ENCODE assay signal across 23 mouse cellular contexts in the genomic region with DNA sequence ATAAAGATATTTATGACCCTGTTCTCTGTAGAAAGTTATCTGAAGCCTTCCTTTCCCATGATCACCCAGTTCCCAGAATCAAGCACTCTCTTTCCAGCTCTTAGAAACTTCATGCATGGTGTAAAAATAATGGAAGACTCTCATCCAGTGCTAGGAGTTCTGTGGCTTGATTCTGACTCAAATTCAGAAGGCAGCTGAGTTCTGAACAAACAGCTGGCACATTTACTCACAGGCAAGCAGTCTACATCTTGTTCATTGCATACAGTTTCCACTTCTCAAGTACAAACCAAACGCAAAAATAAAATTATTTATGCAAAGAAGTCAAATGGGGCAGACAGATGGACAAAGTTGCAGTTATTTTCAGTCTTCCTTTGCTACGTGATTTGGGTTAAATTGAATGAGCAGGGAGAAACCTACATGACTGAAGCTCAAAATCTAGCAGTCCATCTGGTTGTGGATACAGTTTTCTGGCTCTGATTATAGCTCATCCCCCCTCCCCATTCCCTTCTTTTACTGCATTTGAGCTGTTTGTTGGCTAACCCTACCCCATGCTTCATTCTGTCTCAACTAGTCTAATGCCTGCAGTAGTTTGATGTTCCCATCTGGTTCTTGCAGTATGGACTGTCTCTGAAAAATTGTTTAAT.
DNase-seq lines count a peak whose midpoint lies in the region; ATAC-seq and TF ChIP-seq lines count a peak whose summit lies in the region.
"Had no signal": no experiment of that assay in that cellular context is flagged by ENCODE, and none has a peak within 500 bp of the region (broad histone marks: within the 10 kb centered on the region; RNA-seq: fewer than 3 reads in every experiment).

No protein-coding gene starts in this region.

- TF ChIP-seq CTCF in hindbrain, postnatal 0 days (IDR thresholded peaks at IDR 0.05; ENCODE audit: low read depth) = no peak
- TF ChIP-seq CTCF in brain, embryonic 14.5 days (IDR thresholded peaks at IDR 0.05; ENCODE audit: borderline replicate concordance, extremely low read depth, insufficient read depth, insufficient read length) = no peak
- TF ChIP-seq CTCF in forebrain, postnatal 0 days (IDR thresholded peaks at IDR 0.05; ENCODE audit: low read depth) = no peak

- no peak for TF ChIP-seq POLR2A in brain, embryonic 14.5 days (IDR thresholded peaks at IDR 0.05; ENCODE audit: borderline replicate concordance, extremely low read depth, insufficient read depth, insufficient read length, poor library complexity, severe bottlenecking)

- peak; percentile 1 for DNase-seq in hindbrain, postnatal 0 days (ENCODE audit: low spot score)
- DNase-seq in brain, embryonic 14.5 days (ENCODE audit: low read depth) = peak; percentile 44
- DNase-seq in forebrain, postnatal 0 days = peak; percentile 44
- no peak for DNase-seq in adrenal gland, postnatal 36 days
- DNase-seq: adrenal gland, postnatal 10 days; cerebellum, adult 2 months; cerebellum, postnatal 14 days; gastrocnemius, postnatal 14 days; heart, postnatal 14 days; kidney, adult 9 months; kidney, postnatal 10 days; left cerebral cortex, postnatal 4 days; liver, postnatal 0 days; lung, postnatal 36 days; right cerebral cortex, postnatal 4 days had no signal

- H3K9me3 ChIP-seq in forebrain, embryonic 15.5 days = no peaks in the 10 kb centered on the region
- H3K9me3 ChIP-seq in forebrain, embryonic 12.5 days = no peaks in the 10 kb centered on the region
- H3K9me3 ChIP-seq in hindbrain, postnatal 0 days (ENCODE audit: low read length) = no peaks in the 10 kb centered on the region
- H3K9me3 ChIP-seq in hindbrain, embryonic 13.5 days = no peaks in the 10 kb centered on the region
- no peaks in the 10 kb centered on the region for H3K9me3 ChIP-seq in forebrain, postnatal 0 days (ENCODE audit: low read length)
- H3K9me3 ChIP-seq: liver, embryonic 12.5 days; neural tube, embryonic 13.5 days had no signal

- no peak overlapping the region for H3K9ac ChIP-seq in forebrain, embryonic 15.5 days (replicated peaks)
- no peak overlapping the region for H3K9ac ChIP-seq in forebrain, embryonic 12.5 days
- H3K9ac ChIP-seq in hindbrain, postnatal 0 days (replicated peaks; ENCODE audit: low read length) = no peak overlapping the region
- H3K9ac ChIP-seq in hindbrain, embryonic 13.5 days = no peak overlapping the region
- no peak overlapping the region for H3K9ac ChIP-seq in forebrain, postnatal 0 days
- H3K9ac ChIP-seq: liver, embryonic 12.5 days; liver, postnatal 0 days; neural tube, embryonic 13.5 days had no signal

- no peaks in the 10 kb centered on the region for H3K36me3 ChIP-seq in forebrain, embryonic 15.5 days
- H3K36me3 ChIP-seq in forebrain, embryonic 12.5 days (replicated peaks) = no peaks in the 10 kb centered on the region
- H3K36me3 ChIP-seq in hindbrain, postnatal 0 days (ENCODE audit: insufficient read depth, low read length) = no peaks in the 10 kb centered on the region
- H3K36me3 ChIP-seq in hindbrain, embryonic 13.5 days = no peaks in the 10 kb centered on the region
- H3K36me3 ChIP-seq in forebrain, postnatal 0 days (ENCODE audit: insufficient read depth) = no peaks in the 10 kb centered on the region
- H3K36me3 ChIP-seq: liver, embryonic 12.5 days; neural tube, embryonic 13.5 days had no signal

- H3K27me3 ChIP-seq in forebrain, embryonic 15.5 days = no peaks in the 10 kb centered on the region
- H3K27me3 ChIP-seq in forebrain, embryonic 12.5 days = no peaks in the 10 kb centered on the region
- H3K27me3 ChIP-seq in hindbrain, postnatal 0 days (ENCODE audit: insufficient read depth, low read length) = no peaks in the 10 kb centered on the region
- H3K27me3 ChIP-seq in hindbrain, embryonic 13.5 days = no peaks in the 10 kb centered on the region
- H3K27me3 ChIP-seq in forebrain, postnatal 0 days (ENCODE audit: insufficient read depth, low read length) = no peaks in the 10 kb centered on the region
- H3K27me3 ChIP-seq: liver, embryonic 12.5 days; neural tube, embryonic 13.5 days; Patski had no signal

- no peak overlapping the region for H3K4me2 ChIP-seq in forebrain, embryonic 15.5 days (replicated peaks)
- no peak overlapping the region for H3K4me2 ChIP-seq in forebrain, embryonic 12.5 days
- H3K4me2 ChIP-seq in hindbrain, postnatal 0 days (ENCODE audit: low read depth, low read length) = no peak overlapping the region
- H3K4me2 ChIP-seq in hindbrain, embryonic 13.5 days = no peak overlapping the region
- H3K4me2 ChIP-seq in forebrain, postnatal 0 days (ENCODE audit: low read depth) = no peak overlapping the region
- H3K4me2 ChIP-seq: liver, embryonic 12.5 days; midbrain, embryonic 11.5 days; neural tube, embryonic 13.5 days had no signal

- 58% methylated on average over 2 of the region's 2 CpGs for WGBS in forebrain, embryonic 15.5 days
- WGBS in forebrain, embryonic 12.5 days = 76% methylated on average over 2 of the region's 2 CpGs
- WGBS in hindbrain, postnatal 0 days = 73% methylated on average over 2 of the region's 2 CpGs
- WGBS in hindbrain, embryonic 13.5 days = 84% methylated on average over 2 of the region's 2 CpGs
- 67% methylated on average over 2 of the region's 2 CpGs for WGBS in forebrain, postnatal 0 days

- peak; percentile 38; the same call in 1 of the 2 replicates for ATAC-seq in forebrain, embryonic 15.5 days (replicated peaks)
- no peak for ATAC-seq in forebrain, embryonic 12.5 days (ENCODE audit: low FRiP score)
- no peak for ATAC-seq in hindbrain, postnatal 0 days
- ATAC-seq in hindbrain, embryonic 13.5 days (ENCODE audit: low FRiP score) = no peak
- ATAC-seq in forebrain, postnatal 0 days = peak; percentile 84
- ATAC-seq: intestine, embryonic 16.5 days; liver, embryonic 12.5 days; liver, postnatal 0 days; Patski had no signal

- no peak overlapping the region for H3K4me3 ChIP-seq in forebrain, embryonic 15.5 days
- H3K4me3 ChIP-seq in forebrain, embryonic 12.5 days (replicated peaks) = no peak overlapping the region
- no peak overlapping the region for H3K4me3 ChIP-seq in hindbrain, postnatal 0 days (ENCODE audit: low read length)
- no peak overlapping the region for H3K4me3 ChIP-seq in hindbrain, embryonic 13.5 days
- no peak overlapping the region for H3K4me3 ChIP-seq in forebrain, postnatal 0 days (ENCODE audit: low read depth, low read length)
- H3K4me3 ChIP-seq: liver, embryonic 12.5 days; neural tube, embryonic 13.5 days had no signal

- no peak overlapping the region for H3K27ac ChIP-seq in forebrain, embryonic 15.5 days (replicated peaks)
- no peak overlapping the region for H3K27ac ChIP-seq in forebrain, embryonic 12.5 days
- H3K27ac ChIP-seq in hindbrain, postnatal 0 days = no peak overlapping the region
- no peak overlapping the region for H3K27ac ChIP-seq in hindbrain, embryonic 13.5 days
- no peak overlapping the region for H3K27ac ChIP-seq in forebrain, postnatal 0 days (ENCODE audit: low read depth, low read length)
- H3K27ac ChIP-seq: liver, embryonic 12.5 days; neural tube, embryonic 13.5 days had no signal

- no peaks in the 10 kb centered on the region for H3K4me1 ChIP-seq in forebrain, embryonic 15.5 days
- H3K4me1 ChIP-seq in forebrain, embryonic 12.5 days = no peaks in the 10 kb centered on the region
- no peaks in the 10 kb centered on the region for H3K4me1 ChIP-seq in hindbrain, postnatal 0 days (ENCODE audit: insufficient read depth, low read length)
- H3K4me1 ChIP-seq in hindbrain, embryonic 13.5 days (replicated peaks) = no peaks in the 10 kb centered on the region
- no peaks in the 10 kb centered on the region for H3K4me1 ChIP-seq in forebrain, postnatal 0 days (ENCODE audit: insufficient read depth)
- H3K4me1 ChIP-seq: liver, embryonic 12.5 days; neural tube, embryonic 13.5 days had no signal

Comparison
In these comparisons a context has a peak if more than half of its experiments do, and no peak if none do; other contexts are left out.
1. ATAC-seq: peak in forebrain, embryonic 15.5 days (single experiment) and forebrain, postnatal 0 days (single experiment); none in forebrain, embryonic 12.5 days (single experiment), hindbrain, postnatal 0 days (single experiment) and hindbrain, embryonic 13.5 days (single experiment).
2. DNase-seq: peak in hindbrain, postnatal 0 days (single experiment), brain, embryonic 14.5 days (single experiment) and forebrain, postnatal 0 days (single experiment); none in adrenal gland, postnatal 36 days (0 of 2).